Mouse (Mus musculus) adrenal gland, postnatal 10 days (tissue): Measurements from ENCODE around the gene Ankrd13a. TPM values are rescaled to one million over a fixed set of nuclear protein-coding genes. Genes with fewer than 3 reads are reported as not detected.
A peak's percentile ranks its signal among the peaks of the same experiment; 100 is the strongest.

Source experiments
- DNase-seq: peaks from one replicate; pipeline ENCODE4 v3.0.0; 2021; ENCODE audit warnings: mixed read lengths
- total RNA-seq, 2 experiments: library from RNA; stranded (reverse); gene quantifications; 2 replicates each; pipeline ENCODE4 v1.2.3; 2021

Gene Ankrd13a
- total RNA-seq, 2 experiments from 2014 or later, result 91.7 to 95.0 TPM

DNA sequence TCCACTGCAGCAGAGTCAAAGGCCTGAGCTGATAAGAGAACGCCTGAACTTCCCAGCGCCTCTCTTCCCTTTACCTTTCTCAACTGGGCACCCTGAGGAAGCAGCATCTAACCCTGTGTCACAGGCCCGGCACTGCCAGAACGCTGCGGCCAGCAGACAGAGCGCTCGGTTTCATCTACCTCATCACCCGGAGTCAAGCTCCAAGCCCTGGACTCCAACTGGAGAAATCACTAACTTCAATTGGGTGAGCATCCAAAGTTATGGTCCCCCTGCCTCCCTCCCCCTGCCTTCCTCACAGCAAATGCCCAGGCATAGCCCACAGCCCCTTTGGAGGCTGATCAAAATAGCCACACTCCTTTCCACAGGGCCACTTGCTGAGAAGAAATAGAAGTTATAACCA lies 7.8 kb upstream of the Ankrd13a start:
- no peak for DNase-seq

DNA sequence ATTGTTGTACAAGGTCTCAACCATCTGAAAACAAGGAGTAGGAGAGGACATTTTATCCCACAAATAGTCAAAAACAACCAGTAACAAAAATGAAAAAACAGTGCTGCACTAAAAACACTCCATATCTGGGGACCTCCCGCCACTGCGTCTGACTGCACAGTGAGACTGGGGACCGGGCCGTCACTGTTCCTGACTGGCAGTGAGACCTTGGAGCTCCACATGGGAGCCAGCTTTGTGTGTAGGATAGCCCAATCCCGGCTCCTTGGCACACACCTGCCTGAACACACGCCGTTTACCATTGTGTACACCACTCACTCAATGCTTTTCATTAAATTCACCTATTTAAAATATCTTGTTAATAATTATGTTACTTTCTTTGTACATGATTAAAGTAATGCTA lies 7.3 kb upstream of the Ankrd13a start:
- no peak for DNase-seq

GRCm38 (mm10) chr5:114769786-114770185 lies 4.7 kb upstream of the Ankrd13a start:
- DNase-seq, result no peak

- DNase-seq, result no peak
These were observed 2.7 kb upstream of the Ankrd13a start for GRCm38 (mm10) chr5:114771796-114772195.

- DNase-seq, result peak; percentile 77
These were observed 1.8 kb upstream of the Ankrd13a start for GRCm38 (mm10) chr5:114772456-114773203.

DNA sequence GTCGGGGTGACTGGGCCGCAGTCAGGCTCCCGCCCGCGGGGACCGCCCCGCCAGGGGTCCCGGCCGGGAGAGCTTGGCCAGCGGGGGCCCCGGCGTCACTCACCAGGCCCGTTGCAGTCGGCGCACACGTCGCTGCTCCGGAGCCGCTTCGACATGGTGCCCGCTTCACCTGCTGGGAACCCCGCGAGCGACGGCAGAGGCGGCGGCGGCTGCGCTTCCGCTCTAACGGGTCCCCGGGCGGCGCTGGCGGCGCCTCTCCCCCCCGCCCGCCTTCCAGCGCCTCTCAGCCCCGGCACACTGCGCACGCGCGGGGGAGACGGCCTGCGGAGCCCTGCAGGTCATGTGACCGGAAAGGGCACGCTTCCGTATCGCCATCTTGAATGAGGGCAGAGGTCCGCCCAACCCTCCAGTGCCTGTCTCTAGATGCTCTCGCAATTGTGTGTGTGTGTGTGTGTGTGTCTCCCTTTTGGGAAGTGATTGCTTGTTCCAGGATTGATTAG lies 1.2 kb upstream of the Ankrd13a start:
- peak; percentile 98 for DNase-seq

DNA sequence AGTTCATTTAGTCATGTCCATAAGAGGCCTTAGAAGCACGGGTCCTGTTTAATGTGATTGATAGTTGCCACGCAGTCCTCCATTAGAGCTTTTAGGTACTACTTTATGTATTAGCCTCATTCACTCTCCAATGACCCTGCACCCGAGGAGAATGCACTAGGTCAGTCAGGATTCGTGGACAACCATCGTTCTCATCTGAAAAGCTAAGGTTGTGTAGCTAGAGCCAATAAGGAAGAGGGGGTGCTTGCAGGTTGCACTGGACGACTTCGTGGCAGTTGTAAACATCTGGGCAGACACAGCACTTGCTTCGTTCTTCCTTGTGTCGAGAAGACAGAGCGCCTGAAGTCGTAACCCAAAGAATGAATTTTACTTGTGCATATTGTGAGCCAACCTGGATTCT lies 697 bp upstream of the Ankrd13a start:
- peak; percentile 37 for DNase-seq

- DNase-seq, result peak; percentile 49
These were observed 841 bp downstream of the Ankrd13a start, which contains the start of gene Git2 for GRCm38 (mm10) chr5:114775056-114775979. Git2 (minus strand) TSS chr5:114775517.

DNA sequence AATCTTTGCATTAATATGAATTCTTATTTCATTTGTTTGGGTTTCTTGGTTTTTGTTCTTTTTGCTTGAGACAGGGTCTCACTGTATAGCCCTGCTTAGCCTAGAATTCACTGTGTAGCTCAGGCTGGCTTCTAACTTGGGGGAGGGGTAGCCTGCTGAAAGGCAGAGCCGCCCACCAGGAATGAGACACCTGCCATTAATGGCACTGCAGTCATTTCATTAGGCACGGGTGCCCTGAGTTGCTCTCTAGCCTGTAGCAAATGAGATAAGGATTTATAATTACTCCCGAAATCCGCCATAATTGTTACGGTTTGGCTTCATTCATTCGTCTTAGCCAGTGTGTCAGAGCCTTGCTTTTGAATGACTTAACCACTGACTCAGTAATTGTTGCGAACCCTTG lies 1.7 kb downstream of the Ankrd13a start:
- no peak for DNase-seq

DNA sequence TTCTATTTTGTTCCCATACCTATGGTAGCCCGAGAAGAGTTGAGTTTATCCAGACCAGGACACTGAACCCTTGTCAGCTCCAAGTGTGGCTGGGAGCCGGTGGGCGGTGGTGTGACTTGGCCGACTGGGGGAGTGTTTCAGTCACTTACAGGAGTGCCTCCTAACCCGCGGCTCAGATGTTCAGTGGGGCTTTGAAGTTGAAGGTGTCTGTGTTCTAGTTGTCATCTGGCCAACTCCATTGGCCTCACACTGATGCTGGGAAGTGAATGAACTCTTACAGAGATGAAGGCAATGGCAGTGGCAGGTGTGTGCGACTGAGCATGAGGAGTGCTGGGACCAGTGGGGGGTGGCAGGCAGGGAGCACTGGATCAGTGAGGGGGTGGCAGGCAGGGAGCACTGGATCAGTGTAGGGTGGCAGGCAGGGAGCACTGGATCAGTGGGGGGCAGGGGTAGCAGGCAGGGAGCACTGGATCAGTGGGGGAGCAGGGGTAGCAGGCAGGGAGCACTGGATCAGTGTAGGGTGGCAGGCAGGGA lies 5.5 kb downstream of the Ankrd13a start:
- no peak for DNase-seq

DNA sequence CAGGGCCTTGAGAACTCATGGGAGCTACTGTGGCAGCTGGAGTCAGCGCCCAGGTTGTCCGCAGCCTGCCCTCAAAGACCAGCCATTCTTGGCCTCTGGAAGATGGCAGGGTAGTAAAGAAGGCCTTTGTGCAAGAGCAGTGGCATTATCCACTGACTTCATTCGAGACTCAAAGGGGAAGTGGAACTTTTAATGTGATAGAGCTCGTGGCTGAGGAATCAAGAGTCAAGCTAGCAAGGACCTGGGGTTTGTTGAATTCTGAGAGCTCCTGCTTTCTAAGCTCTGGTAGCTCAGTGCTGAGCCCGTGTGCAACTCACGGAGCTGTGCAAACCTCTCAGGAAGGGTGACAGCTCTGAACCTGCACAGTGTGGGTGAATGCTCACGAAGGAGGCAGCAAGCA lies 6.4 kb downstream of the Ankrd13a start:
- DNase-seq, result no peak

- no peak for DNase-seq
These were observed 8.5 kb downstream of the Ankrd13a start for GRCm38 (mm10) chr5:114782991-114783390.

DNA sequence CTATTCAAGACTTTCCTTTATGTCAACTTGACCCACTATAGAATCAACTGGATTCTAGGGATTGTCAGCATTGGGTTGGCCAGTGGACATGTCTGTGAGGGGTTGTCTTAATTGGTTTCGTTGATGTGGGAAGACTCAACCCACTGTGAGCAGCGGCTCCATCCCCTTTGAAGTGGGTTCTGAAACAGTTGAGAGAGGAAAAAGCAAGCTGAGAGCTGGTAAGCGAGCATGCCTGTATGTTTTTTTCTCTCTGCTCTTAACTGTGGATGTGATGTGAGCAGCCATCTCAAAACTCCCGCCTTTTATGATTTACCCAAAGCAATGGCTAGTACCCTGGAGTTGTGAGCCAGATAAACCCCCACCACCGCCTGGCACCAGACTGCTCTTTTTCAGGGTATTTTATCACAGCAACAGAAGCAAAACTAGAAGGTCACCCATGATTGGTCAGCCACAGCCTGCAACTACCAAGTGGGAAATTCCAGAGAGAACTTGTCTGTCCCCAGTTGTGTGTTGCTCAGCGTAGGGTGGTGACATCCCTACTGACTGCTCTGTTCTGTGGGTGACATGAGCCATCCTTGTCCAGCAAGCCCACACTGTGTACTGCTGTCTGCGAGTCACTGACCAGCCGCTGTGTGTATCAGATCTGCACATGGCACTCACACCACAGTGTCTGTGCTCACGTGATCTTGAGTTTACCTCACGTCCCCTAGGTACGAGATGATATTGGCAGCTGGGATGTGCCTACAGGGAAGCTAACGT lies 9.1 kb downstream of the Ankrd13a start:
- no peak for DNase-seq

- peak; percentile 56 for DNase-seq
These were observed 10.2 kb downstream of the Ankrd13a start for GRCm38 (mm10) chr5:114784622-114785165.

GRCm38 (mm10) chr5:114785196-114785595 lies 10.7 kb downstream of the Ankrd13a start:
- DNase-seq, result peak; percentile 52

DNA sequence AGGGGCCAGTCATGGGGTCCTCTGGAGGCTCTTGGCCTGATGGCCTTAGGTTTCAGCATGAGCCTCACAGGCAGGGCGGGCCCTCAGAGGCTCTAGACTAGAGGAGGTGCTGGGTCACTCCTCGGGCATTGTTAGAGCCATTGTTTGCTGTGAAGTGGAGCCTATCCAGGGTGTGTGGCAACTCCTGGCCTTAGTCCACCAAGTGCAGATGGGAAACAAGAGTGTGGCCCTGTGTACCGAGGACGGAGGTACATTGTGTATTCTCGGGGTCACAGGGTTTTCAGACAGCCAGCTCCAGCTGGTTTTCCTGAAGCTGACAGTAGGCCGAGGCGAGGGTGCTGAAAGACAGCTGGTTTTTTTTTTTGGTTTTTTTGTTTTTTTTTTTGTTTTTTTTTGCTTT lies 18.8 kb downstream of the Ankrd13a start:
- DNase-seq, result peak; percentile 51

GRCm38 (mm10) chr5:114794609-114795008 lies 20.1 kb downstream of the Ankrd13a start:
- DNase-seq, result no peak

- peak; percentile 63 for DNase-seq
These were observed 20.8 kb downstream of the Ankrd13a start for GRCm38 (mm10) chr5:114795231-114795630.

DNA sequence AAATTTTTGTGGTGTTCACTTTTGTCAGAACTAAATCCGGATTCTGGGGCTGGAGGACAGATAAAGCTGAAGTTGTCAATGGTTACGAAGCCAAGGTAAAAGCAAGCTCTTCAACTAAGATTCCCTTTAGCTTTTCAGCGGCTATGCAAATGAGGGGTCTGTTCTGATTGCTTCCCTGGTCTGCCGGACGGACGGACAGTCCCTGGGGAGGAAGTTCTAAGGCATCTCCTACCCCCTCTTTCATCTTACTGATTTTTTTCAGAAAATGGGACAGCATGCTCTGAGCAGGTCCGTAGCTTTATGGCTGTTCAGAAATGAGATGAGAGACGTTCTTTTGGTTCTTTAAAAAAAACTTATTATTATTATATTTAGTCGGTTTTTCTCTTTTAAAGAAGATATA lies 21.2 kb downstream of the Ankrd13a start:
- no peak for DNase-seq

- DNase-seq, result no peak
These were observed 22.0 kb downstream of the Ankrd13a start for GRCm38 (mm10) chr5:114796299-114797012.

DNA sequence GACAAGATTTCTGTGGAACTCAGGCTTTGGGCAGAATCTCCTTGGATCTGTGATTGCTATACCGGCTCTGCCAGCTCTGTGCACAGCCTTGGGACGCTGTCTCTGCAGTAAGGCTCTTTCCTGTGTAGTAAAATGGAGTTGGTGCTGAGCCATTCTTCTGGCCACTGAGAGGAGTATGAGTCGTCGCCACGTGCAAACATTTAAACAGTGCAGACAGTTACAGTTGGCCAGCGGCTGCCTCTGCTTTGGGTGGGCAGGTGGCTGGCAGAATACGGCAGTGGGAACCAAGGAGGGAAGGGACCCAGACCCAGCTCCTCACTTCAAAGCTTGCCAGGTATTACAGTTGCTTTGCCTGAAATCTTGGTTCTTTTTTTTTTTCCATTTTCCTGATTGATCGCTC lies 22.8 kb downstream of the Ankrd13a start:
- DNase-seq, result no peak
